Mouse (Mus musculus) right cerebral cortex, postnatal 10 days (tissue): Measurements from ENCODE around the gene Acsm3.

ENCODE experiments used
- DNase-seq, 2 experiments: peaks; one replicate each; pipeline ENCODE4 v3.0.0; 2021; ENCODE audit warnings: low spot score in 2 of 2

Acsm3 gene

GRCm38 (mm10) chr7:119795311-119795710 is 34.6 kb downstream of the Acsm3 start:
- DNase-seq, result no peak

DNA sequence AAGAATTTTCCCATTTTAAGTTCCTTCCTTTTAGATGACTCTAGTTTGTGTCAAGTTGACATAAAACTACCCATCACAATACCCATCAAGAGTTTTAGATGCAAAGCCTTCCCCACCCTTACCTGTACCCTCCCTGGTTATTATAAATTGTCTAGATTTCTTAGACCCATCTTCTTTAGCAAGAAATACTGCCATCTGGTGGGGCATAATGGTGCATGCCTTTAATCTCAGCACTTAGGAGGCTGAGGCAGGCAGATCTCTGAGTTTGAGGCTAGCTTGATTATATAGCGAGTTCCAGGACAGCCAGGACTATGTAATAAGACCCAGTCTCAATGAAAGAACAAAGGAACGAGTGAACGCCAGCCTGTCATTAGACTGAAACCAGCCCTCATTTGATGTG is 39.8 kb downstream of the Acsm3 start:
- no peak for DNase-seq

DNA sequence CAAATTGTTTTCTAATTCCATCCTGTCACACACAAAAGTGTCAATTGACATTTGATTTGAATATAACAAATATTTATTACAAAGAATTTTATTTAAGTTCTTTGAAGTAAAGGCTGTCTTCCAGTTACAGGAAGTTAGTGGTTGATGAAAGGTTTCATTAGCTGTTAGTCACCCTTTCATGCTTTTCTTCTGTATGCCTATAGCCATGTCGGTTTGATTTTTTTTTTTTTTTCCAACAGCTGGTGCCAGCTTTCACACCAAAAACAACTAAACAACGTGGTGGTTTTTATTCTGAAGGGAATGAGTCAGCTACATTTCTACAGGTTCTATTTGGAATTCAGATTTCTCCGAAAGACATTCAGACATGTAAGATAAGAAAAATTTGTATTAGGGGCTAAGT is 40.3 kb downstream of the Acsm3 start:
- no peak for DNase-seq

DNA sequence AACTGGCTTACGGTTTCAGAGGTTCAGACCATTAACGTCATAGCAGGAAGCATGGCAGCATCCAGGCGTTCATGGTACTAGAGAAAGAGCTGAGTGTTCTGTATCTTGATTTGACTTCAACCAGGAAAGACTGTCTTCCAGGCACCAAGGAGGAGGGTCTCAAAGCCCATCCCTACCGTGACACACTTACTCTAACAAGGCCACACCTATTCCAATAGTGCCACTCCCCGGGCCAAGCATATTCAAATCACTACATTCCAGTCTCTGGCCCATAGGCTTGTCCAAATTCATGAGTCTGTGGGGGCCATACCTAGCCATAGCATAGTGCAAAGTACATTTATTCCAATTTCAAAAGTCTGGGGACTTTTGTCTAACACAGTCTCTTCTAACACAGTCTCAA is 46.7 kb downstream of the Acsm3 start:
- DNase-seq, result no peak

GRCm38 (mm10) chr7:119808723-119809122 is 48.0 kb downstream of the Acsm3 start:
- no peak for DNase-seq

GRCm38 (mm10) chr7:119835371-119835770 is 74.6 kb downstream of the Acsm3 start:
- no peak for DNase-seq

DNA sequence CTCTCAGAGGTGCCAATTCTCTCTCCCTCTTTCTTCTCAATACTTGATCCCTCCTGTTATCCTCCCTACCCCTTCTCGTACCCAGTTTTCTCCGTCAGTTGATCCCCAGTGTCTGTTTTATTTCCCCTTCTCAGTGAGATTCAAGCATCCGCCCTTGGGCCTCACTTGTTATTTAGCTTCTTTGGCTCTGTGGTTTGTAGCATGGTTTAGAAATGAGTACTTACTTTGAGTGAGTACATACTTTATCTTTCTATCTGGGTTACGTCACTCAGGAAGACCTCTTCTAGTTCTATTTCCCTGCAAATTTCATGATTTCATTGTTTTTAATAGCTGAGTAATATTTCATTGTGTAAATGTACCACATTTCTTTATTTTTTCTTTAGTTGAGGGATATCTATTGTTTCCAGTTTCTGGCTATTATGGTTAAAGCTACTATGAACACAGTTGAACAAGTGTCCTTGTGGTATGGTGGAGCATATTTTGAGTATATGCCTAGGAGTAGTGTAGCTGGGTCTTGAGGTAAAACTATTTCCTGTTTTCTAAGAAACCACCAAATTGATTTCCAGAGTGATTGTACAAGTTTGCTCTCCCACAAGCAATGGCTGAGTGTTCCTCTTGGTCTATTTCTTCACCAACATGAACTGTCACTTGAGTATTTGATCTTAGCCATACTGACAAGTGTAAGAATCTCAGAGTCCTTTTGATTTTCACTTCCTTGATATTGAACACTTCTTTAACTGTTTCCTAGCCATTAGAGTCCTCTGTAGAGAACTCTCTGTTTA is 75.5 kb downstream of the Acsm3 start:
- no peak for DNase-seq
